In genomic region chr15:30891986-30892385, GRCm38 (mm10) we compare ENCODE assay signal across 22 mouse cellular contexts.
DNase-seq lines count a peak whose midpoint lies in the region; ATAC-seq lines count a peak whose summit lies in the region.
"Had no signal": no experiment of that assay in that cellular context is flagged by ENCODE, and none has a peak within 500 bp of the region (broad histone marks: within the 10 kb centered on the region; RNA-seq: fewer than 3 reads in every experiment).

No protein-coding gene starts in this region.

- 49% methylated on average over 4 of the region's 4 CpGs for WGBS in hindbrain, embryonic 14.5 days
- 67% methylated on average over 4 of the region's 4 CpGs for WGBS in hindbrain, embryonic 10.5 days
- 64% methylated on average over 4 of the region's 4 CpGs for WGBS in kidney, embryonic 14.5 days
- WGBS in forebrain, embryonic 14.5 days: 72% methylated on average over 4 of the region's 4 CpGs

- no peaks in the 10 kb centered on the region for H3K9me3 ChIP-seq in hindbrain, embryonic 14.5 days (ENCODE audit: control insufficient read depth, low read length)
- no peaks in the 10 kb centered on the region for H3K9me3 ChIP-seq in hindbrain, embryonic 10.5 days
- no peaks in the 10 kb centered on the region for H3K9me3 ChIP-seq in kidney, embryonic 14.5 days (ENCODE audit: control insufficient read depth, low read length)
- H3K9me3 ChIP-seq in forebrain, embryonic 14.5 days (replicated peaks; ENCODE audit: control insufficient read depth, low read length): no peaks in the 10 kb centered on the region
- H3K9me3 ChIP-seq: embryonic facial prominence, embryonic 15.5 days; heart, embryonic 12.5 days; limb, embryonic 15.5 days; midbrain, embryonic 12.5 days; neural tube, embryonic 15.5 days had no signal

- no peak for DNase-seq in hindbrain, embryonic 14.5 days (ENCODE audit: low spot score)
- no peak for DNase-seq in hindbrain, embryonic 10.5 days (ENCODE audit: low spot score)
- DNase-seq in kidney, postnatal 36 days: peak; percentile 4 to 18
- DNase-seq in cerebellum, adult 18-20 months: peak; percentile 31 to 52
- peak; percentile 61 for DNase-seq in cerebellum, adult 9-11 months
- no peak for DNase-seq in forebrain, embryonic 14.5 days (ENCODE audit: low spot score)
- DNase-seq: adrenal gland, postnatal 36 days; gastrocnemius, postnatal 10 days; heart, adult 11 months; right cerebral cortex, adult 18-20 months had no signal

- no peaks in the 10 kb centered on the region for H3K4me1 ChIP-seq in hindbrain, embryonic 14.5 days (replicated peaks; ENCODE audit: control insufficient read depth, insufficient read depth, low read length)
- H3K4me1 ChIP-seq in hindbrain, embryonic 10.5 days (replicated peaks): no peaks in the 10 kb centered on the region
- H3K4me1 ChIP-seq in kidney, embryonic 14.5 days (ENCODE audit: control insufficient read depth, insufficient read depth, low read length): no peaks in the 10 kb centered on the region
- no peaks in the 10 kb centered on the region for H3K4me1 ChIP-seq in forebrain, embryonic 14.5 days (ENCODE audit: control insufficient read depth, insufficient read depth, low read length)
- H3K4me1 ChIP-seq: embryonic facial prominence, embryonic 15.5 days; limb, embryonic 15.5 days; midbrain, embryonic 12.5 days; neural tube, embryonic 15.5 days had no signal

- ATAC-seq in hindbrain, embryonic 14.5 days (ENCODE audit: low FRiP score): peak; percentile 48; the same call in 1 of the 2 replicates
- ATAC-seq in kidney, embryonic 14.5 days (ENCODE audit: low FRiP score, low TSS enrichment): no peak
- no peak for ATAC-seq in forebrain, embryonic 14.5 days
- ATAC-seq in erythroid progenitor cell, adult 5-6 weeks (replicated peaks; ENCODE audit: low FRiP score, poor library complexity, severe bottlenecking): no peak
- ATAC-seq: forebrain, embryonic 16.5 days; hindbrain, embryonic 16.5 days; intestine, embryonic 16.5 days; Patski had no signal

- H3K4me3 ChIP-seq in hindbrain, embryonic 14.5 days (replicated peaks; ENCODE audit: low read length): no peak overlapping the region
- no peak overlapping the region for H3K4me3 ChIP-seq in hindbrain, embryonic 10.5 days
- no peak overlapping the region for H3K4me3 ChIP-seq in kidney, embryonic 14.5 days (ENCODE audit: low read length)
- no peak overlapping the region for H3K4me3 ChIP-seq in forebrain, embryonic 14.5 days (ENCODE audit: low read depth, low read length)
- H3K4me3 ChIP-seq: embryonic facial prominence, embryonic 15.5 days; heart, embryonic 12.5 days; left cerebral cortex, adult 2 months; limb, embryonic 15.5 days; midbrain, embryonic 12.5 days; neural tube, embryonic 15.5 days had no signal

- no peak overlapping the region for H3K4me2 ChIP-seq in hindbrain, embryonic 14.5 days (replicated peaks)
- no peak overlapping the region for H3K4me2 ChIP-seq in kidney, embryonic 14.5 days (replicated peaks; ENCODE audit: low read depth, low read length)
- H3K4me2 ChIP-seq in forebrain, embryonic 14.5 days (ENCODE audit: low read length): no peak overlapping the region
- H3K4me2 ChIP-seq: embryonic facial prominence, embryonic 15.5 days; heart, embryonic 12.5 days; limb, embryonic 15.5 days; midbrain, embryonic 12.5 days; neural tube, embryonic 15.5 days had no signal

- H3K36me3 ChIP-seq in hindbrain, embryonic 14.5 days (replicated peaks; ENCODE audit: control insufficient read depth, insufficient read depth): peaks cover 22% of the 10 kb centered on the region
- peaks cover 27% of the 10 kb centered on the region for H3K36me3 ChIP-seq in hindbrain, embryonic 10.5 days
- H3K36me3 ChIP-seq in kidney, embryonic 14.5 days (ENCODE audit: control insufficient read depth, insufficient read depth, low read length): no peaks in the 10 kb centered on the region
- H3K36me3 ChIP-seq in forebrain, embryonic 14.5 days (ENCODE audit: control insufficient read depth, insufficient read depth, low read length): no peaks in the 10 kb centered on the region; the same call in 1 of the 2 replicates
- H3K36me3 ChIP-seq: embryonic facial prominence, embryonic 15.5 days; heart, embryonic 12.5 days; limb, embryonic 15.5 days; midbrain, embryonic 12.5 days had no signal

- H3K9ac ChIP-seq in hindbrain, embryonic 14.5 days: no peak overlapping the region
- no peak overlapping the region for H3K9ac ChIP-seq in kidney, embryonic 14.5 days (ENCODE audit: low read depth, low read length)
- H3K9ac ChIP-seq in forebrain, embryonic 14.5 days (ENCODE audit: low read length): no peak overlapping the region
- H3K9ac ChIP-seq: embryonic facial prominence, embryonic 15.5 days; heart, embryonic 12.5 days; limb, embryonic 15.5 days; midbrain, embryonic 12.5 days; neural tube, embryonic 15.5 days had no signal

- no peak overlapping the region for H3K27ac ChIP-seq in hindbrain, embryonic 14.5 days
- H3K27ac ChIP-seq in hindbrain, embryonic 10.5 days: no peak overlapping the region
- H3K27ac ChIP-seq in kidney, embryonic 14.5 days (ENCODE audit: low read depth, low read length): no peak overlapping the region
- no peak overlapping the region for H3K27ac ChIP-seq in forebrain, embryonic 14.5 days (ENCODE audit: low read depth, low read length)
- H3K27ac ChIP-seq: embryonic facial prominence, embryonic 15.5 days; left cerebral cortex, adult 2 months; limb, embryonic 15.5 days; midbrain, embryonic 12.5 days; neural tube, embryonic 15.5 days had no signal

- H3K27me3 ChIP-seq in hindbrain, embryonic 14.5 days (ENCODE audit: control insufficient read depth, insufficient read depth, low read length): no peaks in the 10 kb centered on the region
- H3K27me3 ChIP-seq in hindbrain, embryonic 10.5 days (ENCODE audit: insufficient read depth, poor library complexity, severe bottlenecking): no peaks in the 10 kb centered on the region
- no peaks in the 10 kb centered on the region for H3K27me3 ChIP-seq in kidney, embryonic 14.5 days (ENCODE audit: control insufficient read depth, insufficient read depth, low read length)
- H3K27me3 ChIP-seq in forebrain, embryonic 14.5 days (replicated peaks; ENCODE audit: control insufficient read depth, insufficient read depth, low read length): no peaks in the 10 kb centered on the region
- H3K27me3 ChIP-seq: embryonic facial prominence, embryonic 15.5 days; heart, embryonic 12.5 days; limb, embryonic 15.5 days; midbrain, embryonic 12.5 days; neural tube, embryonic 15.5 days; Patski had no signal

Comparison
In these comparisons a context has a peak if more than half of its experiments do, and no peak if none do; other contexts are left out.
1. DNase-seq: peak in kidney, postnatal 36 days (2 of 2), cerebellum, adult 18-20 months (2 of 2) and cerebellum, adult 9-11 months (single experiment); none in hindbrain, embryonic 14.5 days (single experiment), hindbrain, embryonic 10.5 days (single experiment) and forebrain, embryonic 14.5 days (single experiment).